Mouse (Mus musculus): ENCODE results near the gene Smyd3.

DNA sequence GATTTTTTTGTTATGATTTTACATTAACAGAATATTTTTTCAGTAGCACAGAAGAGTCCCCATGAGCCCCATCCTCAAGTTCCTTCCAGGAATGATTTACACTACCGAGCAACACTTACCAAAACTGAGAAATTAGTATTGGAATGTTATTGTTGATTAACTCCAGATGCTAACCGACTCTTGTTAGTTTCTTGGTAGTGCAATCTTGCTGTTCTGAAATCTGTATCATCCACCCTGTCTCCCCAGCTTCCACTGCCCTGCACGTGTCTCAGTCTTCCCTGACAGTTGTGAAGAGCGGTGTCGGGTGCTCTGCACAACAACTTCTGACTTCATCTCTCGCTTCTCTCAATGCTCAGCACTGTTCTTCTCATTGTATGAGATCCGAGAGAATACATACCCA lies 494.4 kb downstream of the Smyd3 start:
- TF ChIP-seq CTCF (IDR thresholded peaks at IDR 0.05; ENCODE audit: low read depth, low read length) (no peak), GATA1 (IDR thresholded peaks at IDR 0.05; ENCODE audit: borderline replicate concordance, low read length) (no peak), TAL1 (conservative IDR thresholded peaks at IDR 0.05; ENCODE audit: low read depth, low read length) (no peak), GATA2 (IDR thresholded peaks at IDR 0.05; ENCODE audit: borderline replicate concordance, low read depth, low read length) (no peak), POLR2AphosphoS5 (IDR thresholded peaks at IDR 0.05; ENCODE audit: insufficient replicate concordance, low read depth, low read length) (no peak)

Measured in G1E (cell line).